Mouse (Mus musculus): ENCODE measurements around the gene Adamts1.
A peak's percentile ranks its signal among the peaks of the same experiment; 100 is the strongest.

Gene Adamts1

GRCm38 (mm10) chr16:85765167-85765566 lies 37.7 kb downstream of the Adamts1 start:
- DNase-seq, result no peak

GRCm38 (mm10) chr16:85762052-85762665 lies 40.8 kb downstream of the Adamts1 start:
- no peak for DNase-seq

GRCm38 (mm10) chr16:85760961-85761580 lies 41.8 kb downstream of the Adamts1 start:
- no peak for DNase-seq

- no peak for DNase-seq
These were observed 46.7 kb downstream of the Adamts1 start for GRCm38 (mm10) chr16:85756101-85756819.

- DNase-seq, result no peak
These were observed 53.6 kb downstream of the Adamts1 start for GRCm38 (mm10) chr16:85749335-85749734.

GRCm38 (mm10) chr16:85747589-85748360 lies 55.1 kb downstream of the Adamts1 start:
- DNase-seq, result peak; percentile 6

- no peak for DNase-seq
These were observed 56.5 kb downstream of the Adamts1 start for GRCm38 (mm10) chr16:85746386-85746785.
